Mouse (Mus musculus) myocyte (in vitro differentiated cells): ENCODE data around the gene Klf11. TPM values are rescaled to one million over a fixed set of nuclear protein-coding genes. Genes with fewer than 3 reads are reported as not detected.

Source experiments
- H3K27me3 ChIP-seq: one replicate; pipeline ENCODE4 v1.6.1; 2011; ENCODE audit not compliant: control insufficient read depth, insufficient read depth, insufficient read length
- H3K36me3 ChIP-seq: one replicate; pipeline ENCODE4 v1.6.1; 2011; ENCODE audit not compliant: control insufficient read depth, insufficient read depth
- H3K4me2 ChIP-seq: one replicate; pipeline ENCODE4 v1.6.1; 2011; ENCODE audit warnings: low read depth, control low read depth
- H3K4me3 ChIP-seq: one replicate; pipeline ENCODE4 v1.5.1; 2011; ENCODE audit warnings: mild to moderate bottlenecking, control low read depth, moderate library complexity
- H3K79me2 ChIP-seq: one replicate; pipeline ENCODE4 v1.6.1; 2011; ENCODE audit not compliant: control insufficient read depth, insufficient read depth
- H3ac ChIP-seq: one replicate; pipeline ENCODE4 v1.6.1; 2011; ENCODE audit not compliant: control insufficient read depth, insufficient read length
- CEBPB ChIP-seq: IDR thresholded peaks from 2 replicates; pipeline ENCODE4 v1.6.1; 2011; ENCODE audit warnings: mild to moderate bottlenecking, moderate library complexity; ENCODE audit not compliant: poor library complexity, insufficient read depth, severe bottlenecking
- E2F4 ChIP-seq: IDR thresholded peaks from one replicate; pipeline ENCODE4 v1.6.1; 2011; ENCODE audit warnings: mild to moderate bottlenecking, control low read depth, moderate library complexity; ENCODE audit not compliant: insufficient read depth
- MAX ChIP-seq: IDR thresholded peaks from one replicate; pipeline ENCODE4 v1.6.1; 2011; ENCODE audit warnings: low read depth, mild to moderate bottlenecking, control low read depth
- MYOD1 ChIP-seq, 3 experiments: IDR thresholded peaks; one replicate each; pipeline ENCODE4 v1.6.1; 2011; ENCODE audit warnings: control low read depth in 2 of 3, low read depth in 2 of 3, mild to moderate bottlenecking in 2 of 3, moderate library complexity in 1 of 3; ENCODE audit not compliant: insufficient read length in 2 of 3, control insufficient read depth in 1 of 3
- MYOG ChIP-seq, 3 experiments: IDR thresholded peaks; one replicate each; pipeline ENCODE4 v1.6.1; 2011; ENCODE audit warnings: control low read depth in 2 of 3, low read depth in 2 of 3, mild to moderate bottlenecking in 2 of 3; ENCODE audit not compliant: insufficient read length in 2 of 3, control insufficient read depth in 1 of 3, insufficient read depth in 1 of 3
- POLR2A ChIP-seq: IDR thresholded peaks from one replicate; pipeline ENCODE4 v1.6.1; 2011; ENCODE audit warnings: low read depth, mild to moderate bottlenecking, control low read depth, moderate library complexity; ENCODE audit not compliant: insufficient read length
- POLR2AphosphoS2 ChIP-seq: IDR thresholded peaks from one replicate; pipeline ENCODE4 v1.6.1; 2011; ENCODE audit warnings: low read depth, control low read depth; ENCODE audit not compliant: insufficient read length
- REST ChIP-seq: IDR thresholded peaks from one replicate; pipeline ENCODE4 v1.6.1; 2011; ENCODE audit warnings: mild to moderate bottlenecking, control low read depth, moderate library complexity; ENCODE audit not compliant: insufficient read depth, insufficient read length
- SRF ChIP-seq: IDR thresholded peaks from one replicate; pipeline ENCODE4 v1.6.1; 2011; ENCODE audit warnings: low read depth; ENCODE audit not compliant: control insufficient read depth, insufficient read length
- TCF12 ChIP-seq: IDR thresholded peaks from one replicate; pipeline ENCODE4 v1.6.1; 2011; ENCODE audit warnings: mild to moderate bottlenecking, control low read depth; ENCODE audit not compliant: poor library complexity, insufficient read depth, severe bottlenecking
- TCF3 ChIP-seq: IDR thresholded peaks from one replicate; pipeline ENCODE4 v1.6.1; 2011; ENCODE audit warnings: low read depth, control low read depth; ENCODE audit not compliant: insufficient read length
- USF1 ChIP-seq: IDR thresholded peaks from one replicate; pipeline ENCODE4 v1.6.1; 2011; ENCODE audit warnings: low read depth, mild to moderate bottlenecking, control low read depth, moderate library complexity
- polyA plus RNA-seq: library from polyadenylated mRNA; unstranded; fragments of >200 nt; fragmentation: generic; extraction: Trizol; gene quantifications from one replicate; pipeline ENCODE4 v1.2.1, GENCODE M21; 2012; ENCODE audit warnings: missing spikeins

The Klf11 gene
- polyA plus RNA-seq, 1 experiment, result 4.1 TPM

- TF ChIP-seq E2F4, result no peak
- TF ChIP-seq SRF, result no peak
- TF ChIP-seq MAX, result no peak
- TF ChIP-seq POLR2A, result no peak
- no peak for TF ChIP-seq MYOD1 (IDR thresholded peaks at IDR 0.05; ENCODE audit: control insufficient read depth in 1 of 3, insufficient read length in 2 of 3, low read depth in 2 of 3)
- TF ChIP-seq TCF12, result no peak
- no peak for TF ChIP-seq CEBPB
- no peak for TF ChIP-seq REST
- TF ChIP-seq MYOG (IDR thresholded peaks at IDR 0.05; ENCODE audit: control insufficient read depth in 1 of 3, insufficient read depth in 1 of 3, insufficient read length in 2 of 3, low read depth in 2 of 3), result no peak
- no peak for TF ChIP-seq POLR2AphosphoS2
- TF ChIP-seq USF1, result no peak
- no peak for TF ChIP-seq TCF3
- Histone ChIP-seq H3ac (no peak overlapping the region), H3K27me3 (no peaks in the 10 kb centered on the region), H3K4me2 (no peak overlapping the region), H3K4me3 (no peak overlapping the region), H3K79me2 (no peaks in the 10 kb centered on the region), H3K36me3 (no peaks in the 10 kb centered on the region)
Observed at GRCm38 (mm10) chr12:24615140-24615539, 35.9 kb upstream of the Klf11 start.

GRCm38 (mm10) chr12:24619436-24619835, 31.6 kb upstream of the Klf11 start:
- no peaks in the 10 kb centered on the region for H3K36me3 ChIP-seq
- no peak overlapping the region for H3K4me2 ChIP-seq
- H3K79me2 ChIP-seq, result no peaks in the 10 kb centered on the region
- no peaks in the 10 kb centered on the region for H3K27me3 ChIP-seq
- no peak overlapping the region for H3K4me3 ChIP-seq
- H3ac ChIP-seq, result no peak overlapping the region
- no peak for TF ChIP-seq MYOD1 (IDR thresholded peaks at IDR 0.05; ENCODE audit: control insufficient read depth in 1 of 3, insufficient read length in 2 of 3, low read depth in 2 of 3)
- no peak for TF ChIP-seq POLR2AphosphoS2
- TF ChIP-seq MAX, result no peak
- no peak for TF ChIP-seq USF1
- no peak for TF ChIP-seq SRF
- TF ChIP-seq REST, result no peak
- TF ChIP-seq TCF12, result no peak

GRCm38 (mm10) chr12:24623486-24624251, 27.4 kb upstream of the Klf11 start:
- TF ChIP-seq POLR2AphosphoS2, result no peak
- no peak for TF ChIP-seq E2F4
- TF ChIP-seq MYOD1 (IDR thresholded peaks at IDR 0.05; ENCODE audit: control insufficient read depth in 1 of 3, insufficient read length in 2 of 3, low read depth in 2 of 3), result no peak
- no peak for TF ChIP-seq TCF12
- TF ChIP-seq MYOG (IDR thresholded peaks at IDR 0.05; ENCODE audit: control insufficient read depth in 1 of 3, insufficient read depth in 1 of 3, insufficient read length in 2 of 3, low read depth in 2 of 3), result no peak
- TF ChIP-seq TCF3, result no peak
- no peak for TF ChIP-seq REST
- TF ChIP-seq USF1, result no peak
- TF ChIP-seq POLR2A, result no peak
- no peak for TF ChIP-seq CEBPB
- Histone ChIP-seq H3K4me3 (no peak overlapping the region), H3ac (no peak overlapping the region), H3K79me2 (no peaks in the 10 kb centered on the region), H3K4me2 (no peak overlapping the region), H3K36me3 (no peaks in the 10 kb centered on the region), H3K27me3 (no peaks in the 10 kb centered on the region)

GRCm38 (mm10) chr12:24626401-24626800, 24.7 kb upstream of the Klf11 start:
- no peak for TF ChIP-seq MYOD1 (IDR thresholded peaks at IDR 0.05; ENCODE audit: control insufficient read depth in 1 of 3, insufficient read length in 2 of 3, low read depth in 2 of 3)
- no peak for TF ChIP-seq REST
- no peak for TF ChIP-seq CEBPB
- no peak for TF ChIP-seq TCF12
- no peak for TF ChIP-seq POLR2A
- no peak for TF ChIP-seq MAX
- no peak for TF ChIP-seq USF1
- no peak for TF ChIP-seq SRF
- TF ChIP-seq TCF3, result no peak
- no peak for TF ChIP-seq POLR2AphosphoS2
- TF ChIP-seq MYOG (IDR thresholded peaks at IDR 0.05; ENCODE audit: control insufficient read depth in 1 of 3, insufficient read depth in 1 of 3, insufficient read length in 2 of 3, low read depth in 2 of 3), result no peak
- no peak for TF ChIP-seq E2F4
- H3K36me3 ChIP-seq, result no peaks in the 10 kb centered on the region
- no peaks in the 10 kb centered on the region for H3K79me2 ChIP-seq
- H3K4me2 ChIP-seq, result no peak overlapping the region
- no peaks in the 10 kb centered on the region for H3K27me3 ChIP-seq
- no peak overlapping the region for H3K4me3 ChIP-seq
- no peak overlapping the region for H3ac ChIP-seq
